Mouse (Mus musculus): ENCODE results near the gene Brd3. TPM values are rescaled to one million over a fixed set of nuclear protein-coding genes. Genes with fewer than 3 reads are reported as not detected.

Brd3 gene
- total RNA-seq, 1 experiment, result 28.4 TPM

DNA sequence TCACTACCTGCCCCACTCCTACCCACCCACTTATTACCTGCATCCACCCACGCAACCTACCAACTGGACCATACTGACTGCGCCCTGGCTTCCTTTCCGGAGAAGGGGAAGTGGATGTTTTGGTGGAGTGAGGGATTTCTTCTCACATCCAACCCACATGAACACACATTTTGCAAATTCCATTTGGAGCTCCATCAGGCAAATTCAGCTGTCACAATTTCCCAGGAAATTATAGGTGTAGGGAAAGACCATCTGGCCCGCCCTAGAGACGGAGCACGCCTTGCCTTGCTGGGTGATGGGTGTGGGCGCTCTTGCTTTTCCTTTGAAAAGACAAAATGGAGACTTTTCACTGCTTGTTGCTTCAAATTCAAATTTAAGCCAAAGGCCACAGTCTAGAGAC lies 76.8 kb downstream of the Brd3 start:
- Histone ChIP-seq H3K36me3 (ENCODE audit: control insufficient read depth, insufficient read depth, low read length, poor library complexity, severe bottlenecking) (no peaks in the 10 kb centered on the region), H3K4me3 (ENCODE audit: insufficient read depth in 1 of 2, low read depth in 1 of 2, low read length in 2 of 2, poor library complexity in 1 of 2, severe bottlenecking in 1 of 2) (no peak overlapping the region), H3K9me3 (ENCODE audit: control insufficient read depth, insufficient read depth, low read depth, low read length) (no peaks in the 10 kb centered on the region), H3K9ac (ENCODE audit: insufficient read depth, low read depth, low read length, poor library complexity, severe bottlenecking) (no peak overlapping the region), H3K27ac (ENCODE audit: insufficient read depth, low read depth, low read length, poor library complexity, severe bottlenecking) (no peak overlapping the region), H3K4me1 (ENCODE audit: control insufficient read depth in 2 of 2, insufficient read depth in 2 of 2, low read length in 2 of 2, poor library complexity in 1 of 2) (peaks cover 0 to 7% of the 10 kb centered on the region in 2 experiments; a peak in 2 of 4 replicates)
- no peak for DNase-seq (ENCODE audit: low read depth, low spot score)
- in situ Hi-C loops (cut with MboI; ENCODE audit: low sequenced_read_pairs in 2 of 2, unreplicated experiment in 2 of 2), result no loop called here
- TF ChIP-seq ZNF384 (IDR thresholded peaks at IDR 0.05; ENCODE audit: low read depth, low read length) (no peak), MAFK (IDR thresholded peaks at IDR 0.05; ENCODE audit: insufficient read depth, low read depth, low read length) (no peak), ZC3H11A (IDR thresholded peaks at IDR 0.05; ENCODE audit: borderline replicate concordance, low read depth, low read length) (no peak), HCFC1 (IDR thresholded peaks at IDR 0.05; ENCODE audit: borderline replicate concordance, insufficient read depth, low read length) (no peak), CHD2 (IDR thresholded peaks at IDR 0.05; ENCODE audit: low read depth, low read length) (no peak)

- no peak overlapping the region for H3K27ac ChIP-seq (ENCODE audit: insufficient read depth, low read depth, low read length, poor library complexity, severe bottlenecking)
These were observed 79.4 kb downstream of the Brd3 start for GRCm38 (mm10) chr2:27428071-27428470.

GRCm38 (mm10) chr2:27426855-27427457 lies 80.5 kb downstream of the Brd3 start, which contains the start of gene Vav2:
Gene Vav2, minus strand, starts transcription at chr2:27427033.
- peak within 1 kb of the TSS; percentile 79 for H3K9ac ChIP-seq (ENCODE audit: insufficient read depth, low read depth, low read length, poor library complexity, severe bottlenecking)
- H3K36me3 ChIP-seq (ENCODE audit: control insufficient read depth, insufficient read depth, low read length, poor library complexity, severe bottlenecking), result no peaks in the 10 kb centered on the region
- H3K9me3 ChIP-seq (ENCODE audit: control insufficient read depth, insufficient read depth, low read depth, low read length), result no peaks in the 10 kb centered on the region
- H3K4me3 ChIP-seq (ENCODE audit: insufficient read depth in 1 of 2, low read depth in 1 of 2, low read length in 2 of 2, poor library complexity in 1 of 2, severe bottlenecking in 1 of 2), result peak within 1 kb of the TSS; percentile 90 to 91
- peak; percentile 89 for DNase-seq (ENCODE audit: low read depth, low spot score)
- no peak for TF ChIP-seq ZNF384 (IDR thresholded peaks at IDR 0.05; ENCODE audit: low read depth, low read length)
- no peak for TF ChIP-seq HCFC1 (IDR thresholded peaks at IDR 0.05; ENCODE audit: borderline replicate concordance, insufficient read depth, low read length)
- TF ChIP-seq MAFK (IDR thresholded peaks at IDR 0.05; ENCODE audit: insufficient read depth, low read depth, low read length), result no peak
- no peak for TF ChIP-seq ZC3H11A (IDR thresholded peaks at IDR 0.05; ENCODE audit: borderline replicate concordance, low read depth, low read length)
- no peak for TF ChIP-seq CHD2 (IDR thresholded peaks at IDR 0.05; ENCODE audit: low read depth, low read length)
- peaks cover 0 to 11% of the 10 kb centered on the region in 2 experiments; a peak in 2 of 4 replicates for H3K4me1 ChIP-seq (ENCODE audit: control insufficient read depth in 2 of 2, insufficient read depth in 2 of 2, low read length in 2 of 2, poor library complexity in 1 of 2)
- H3K27ac ChIP-seq (ENCODE audit: insufficient read depth, low read depth, low read length, poor library complexity, severe bottlenecking), result no peak within 1 kb of the TSS; the same call in 1 of the 2 replicates
- in situ Hi-C loops (cut with MboI; ENCODE audit: low sequenced_read_pairs in 2 of 2, unreplicated experiment in 2 of 2), result loop anchor here (5.0 to 10.0 kb wide), 2 partner anchors 140 to 142 kb away; no protein-coding TSS in a partner anchor

More at GRCm38 (mm10) chr2:27428071-27428470, 79.4 kb downstream of the Brd3 start:
- Histone ChIP-seq H3K4me1 (ENCODE audit: control insufficient read depth in 2 of 2, insufficient read depth in 2 of 2, low read length in 2 of 2, poor library complexity in 1 of 2) (peaks cover 0 to 11% of the 10 kb centered on the region in 2 experiments; a peak in 2 of 4 replicates), H3K36me3 (ENCODE audit: control insufficient read depth, insufficient read depth, low read length, poor library complexity, severe bottlenecking) (no peaks in the 10 kb centered on the region), H3K4me3 (ENCODE audit: insufficient read depth in 1 of 2, low read depth in 1 of 2, low read length in 2 of 2, poor library complexity in 1 of 2, severe bottlenecking in 1 of 2) (no peak overlapping the region), H3K9me3 (ENCODE audit: control insufficient read depth, insufficient read depth, low read depth, low read length) (no peaks in the 10 kb centered on the region), H3K9ac (ENCODE audit: insufficient read depth, low read depth, low read length, poor library complexity, severe bottlenecking) (no peak overlapping the region)
- DNase-seq (ENCODE audit: low read depth, low spot score), result peak; percentile 88
- TF ChIP-seq CHD2 (IDR thresholded peaks at IDR 0.05; ENCODE audit: low read depth, low read length) (0 out of 2 replicates have a peak, but pooled peaks have one; percentile 16), ZNF384 (IDR thresholded peaks at IDR 0.05; ENCODE audit: low read depth, low read length) (no peak), MAFK (IDR thresholded peaks at IDR 0.05; ENCODE audit: insufficient read depth, low read depth, low read length) (no peak), HCFC1 (IDR thresholded peaks at IDR 0.05; ENCODE audit: borderline replicate concordance, insufficient read depth, low read length) (no peak), ZC3H11A (IDR thresholded peaks at IDR 0.05; ENCODE audit: borderline replicate concordance, low read depth, low read length) (peak; percentile 99)
- in situ Hi-C loops (cut with MboI; ENCODE audit: low sequenced_read_pairs in 2 of 2, unreplicated experiment in 2 of 2), result loop anchor here (5.0 to 10.0 kb wide), 2 partner anchors 141 to 143 kb away; no protein-coding TSS in a partner anchor

DNA sequence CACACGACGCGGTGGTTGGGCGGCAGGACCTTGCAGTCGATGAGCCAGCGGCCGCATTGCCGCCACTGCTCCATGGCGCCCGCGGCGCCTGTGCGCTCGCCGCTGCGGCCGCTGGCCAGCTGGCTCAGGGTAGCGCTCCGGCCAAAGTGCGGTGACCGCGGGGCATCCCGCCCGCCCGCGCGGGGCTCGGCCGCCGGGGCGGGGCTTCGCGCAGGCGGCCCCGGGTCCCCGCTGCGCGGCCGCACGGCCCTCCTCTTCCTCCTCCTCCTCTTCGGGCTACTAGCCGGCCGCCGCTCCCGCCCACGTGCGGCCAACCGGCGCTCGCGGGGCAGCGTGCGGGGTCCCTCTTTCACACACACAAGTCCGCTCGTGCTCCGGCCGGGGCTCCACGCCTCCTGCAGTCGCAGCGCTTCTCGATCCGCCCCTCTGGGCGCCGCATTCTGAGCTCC lies 81.0 kb downstream of the Brd3 start:
- Histone ChIP-seq H3K9me3 (ENCODE audit: control insufficient read depth, insufficient read depth, low read depth, low read length) (no peaks in the 10 kb centered on the region), H3K4me1 (ENCODE audit: control insufficient read depth in 2 of 2, insufficient read depth in 2 of 2, low read length in 2 of 2, poor library complexity in 1 of 2) (peaks cover 0 to 14% of the 10 kb centered on the region in 2 experiments; a peak in 2 of 4 replicates), H3K36me3 (ENCODE audit: control insufficient read depth, insufficient read depth, low read length, poor library complexity, severe bottlenecking) (no peaks in the 10 kb centered on the region), H3K27ac (ENCODE audit: insufficient read depth, low read depth, low read length, poor library complexity, severe bottlenecking) (no peak overlapping the region), H3K9ac (ENCODE audit: insufficient read depth, low read depth, low read length, poor library complexity, severe bottlenecking) (peak overlapping the region; percentile 79), H3K4me3 (ENCODE audit: insufficient read depth in 1 of 2, low read depth in 1 of 2, low read length in 2 of 2, poor library complexity in 1 of 2, severe bottlenecking in 1 of 2) (peak overlapping the region; percentile 90 to 91)
- in situ Hi-C loops (cut with MboI; ENCODE audit: low sequenced_read_pairs in 2 of 2, unreplicated experiment in 2 of 2), result loop anchor here (5.0 to 10.0 kb wide), 2 partner anchors 139 to 142 kb away; no protein-coding TSS in a partner anchor
- no peak for DNase-seq (ENCODE audit: low read depth, low spot score)
- TF ChIP-seq HCFC1 (IDR thresholded peaks at IDR 0.05; ENCODE audit: borderline replicate concordance, insufficient read depth, low read length), result no peak
- no peak for TF ChIP-seq CHD2 (IDR thresholded peaks at IDR 0.05; ENCODE audit: low read depth, low read length)
- no peak for TF ChIP-seq MAFK (IDR thresholded peaks at IDR 0.05; ENCODE audit: insufficient read depth, low read depth, low read length)
- TF ChIP-seq ZNF384 (IDR thresholded peaks at IDR 0.05; ENCODE audit: low read depth, low read length), result no peak
- no peak for TF ChIP-seq ZC3H11A (IDR thresholded peaks at IDR 0.05; ENCODE audit: borderline replicate concordance, low read depth, low read length)
